12 mouse cellular contexts compared by ENCODE assay signal in the genomic region with DNA sequence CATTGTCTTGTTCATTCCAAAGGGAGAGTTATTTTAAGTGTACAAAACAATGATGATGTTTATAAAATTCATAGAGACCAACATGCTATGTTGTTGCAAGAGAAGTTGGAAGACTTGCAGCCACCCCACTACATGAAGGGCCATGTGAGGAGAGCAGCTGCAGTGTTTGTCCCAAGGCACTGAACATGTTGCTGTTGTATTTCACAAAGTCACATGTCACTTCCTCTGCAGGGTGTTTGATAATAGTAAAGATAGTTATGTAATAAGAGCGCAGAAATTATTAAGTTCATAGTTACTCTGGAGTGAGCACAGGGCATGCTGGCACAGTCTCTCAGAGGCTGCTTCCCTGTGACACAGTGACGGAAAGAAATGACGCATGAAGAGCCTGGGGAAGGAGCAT.
"Had no signal": no experiment of that assay in that cellular context is flagged by ENCODE, and none has a peak within 500 bp of the region (broad histone marks: within the 10 kb centered on the region; RNA-seq: fewer than 3 reads in every experiment).

No protein-coding gene starts in this region.

- DNase-seq: retina, postnatal 1 day; right cerebral cortex, adult 18-20 months; right cerebral cortex, postnatal 14 days; right cerebral cortex, postnatal 25 days; right cerebral cortex, postnatal 4 days; spleen, adult 18-20 months; thymus, adult 18-20 months; thymus, adult 2 months; thymus, postnatal 14 days; thymus, postnatal 25 days; thymus, postnatal 36 days; thymus, postnatal 4 days had no signal
